Mouse (Mus musculus) embryonic fibroblast, embryonic 13.5 days (primary cell): Measurements from ENCODE around the gene Cyth1. TPM values are rescaled to one million over a fixed set of nuclear protein-coding genes. Genes with fewer than 3 reads are reported as not detected.

Experiments
- H3K27ac ChIP-seq: 2 replicates; pipeline ENCODE4 v1.5.1; 2012; ENCODE audit warnings: low read length, control low read depth, inconsistent platforms; ENCODE audit not compliant: insufficient read depth
- H3K4me1 ChIP-seq: 2 replicates; pipeline ENCODE4 v1.6.1; 2011; ENCODE audit warnings: low read length; ENCODE audit not compliant: control insufficient read depth, insufficient read depth
- H3K4me3 ChIP-seq: 2 replicates; pipeline ENCODE4 v1.5.1; 2011; ENCODE audit warnings: mild to moderate bottlenecking, control low read depth, low read length; ENCODE audit not compliant: insufficient read depth
- CTCF ChIP-seq: IDR thresholded peaks from 2 replicates; pipeline ENCODE4 v1.5.1; 2011; ENCODE audit warnings: mild to moderate bottlenecking, control low read depth, low read length, moderate library complexity, borderline replicate concordance; ENCODE audit not compliant: insufficient read depth
- POLR2A ChIP-seq: IDR thresholded peaks from 2 replicates; pipeline ENCODE4 v1.6.1; 2011; ENCODE audit warnings: low read depth, mild to moderate bottlenecking, control low read depth, low read length, moderate library complexity
- polyA plus RNA-seq: library from polyadenylated mRNA; stranded (reverse); fragments of >200 nt; gene quantifications from 2 replicates; pipeline ENCODE4 v1.2.4, GENCODE M21; 2011; ENCODE audit warnings: low read depth; ENCODE audit not compliant: missing spikeins, insufficient read length

Cyth1 gene
- polyA plus RNA-seq, 1 experiment, result 11.8 TPM

DNA sequence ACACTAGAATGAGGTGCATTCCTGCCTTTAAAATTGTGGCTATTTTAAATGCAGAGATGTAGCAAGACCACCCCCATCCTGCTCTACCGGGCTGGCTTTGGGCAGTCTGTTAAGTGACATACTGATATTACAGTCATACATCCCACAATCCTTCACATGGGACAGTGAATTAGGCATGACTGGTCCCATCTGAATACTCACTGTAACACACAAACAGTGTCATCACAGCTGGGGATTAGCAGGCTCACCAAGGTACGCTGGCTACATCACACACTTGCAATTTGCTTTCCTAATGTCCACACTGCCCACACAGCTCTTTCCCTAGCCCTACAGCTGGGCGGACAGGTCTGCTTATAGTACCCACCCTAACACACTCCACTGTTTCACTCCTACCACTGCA, 31.8 kb upstream of the Cyth1 start:
- Histone ChIP-seq H3K4me1 (no peaks in the 10 kb centered on the region), H3K4me3 (no peak overlapping the region), H3K27ac (no peak overlapping the region)
- no peak for TF ChIP-seq POLR2A
- TF ChIP-seq CTCF, result no peak

- TF ChIP-seq POLR2A (no peak), CTCF (no peak)
- no peaks in the 10 kb centered on the region for H3K4me1 ChIP-seq
Measured at GRCm38 (mm10) chr11:118276328-118276727, 27.9 kb upstream of the Cyth1 start.

DNA sequence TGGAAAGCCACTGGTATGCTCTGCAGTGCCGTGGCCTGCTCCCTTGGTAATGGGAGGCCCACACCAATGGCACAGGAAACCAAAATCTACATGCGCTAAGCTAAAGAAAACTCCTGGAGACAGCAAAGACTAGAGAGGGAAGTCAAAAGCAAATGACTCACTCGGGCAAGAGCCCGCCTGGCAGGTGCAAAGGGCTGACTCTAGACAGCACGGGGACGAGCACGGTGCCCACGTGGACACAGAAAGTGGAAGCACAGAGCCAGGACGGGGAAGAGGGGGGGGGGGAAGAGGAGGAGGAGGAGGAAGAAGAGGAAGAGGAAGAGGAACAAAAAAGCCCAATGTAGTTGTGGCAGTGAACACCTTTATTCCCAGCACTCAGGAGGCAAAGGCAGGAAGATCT, 26.7 kb upstream of the Cyth1 start:
- Histone ChIP-seq H3K4me3 (no peak overlapping the region), H3K27ac (no peak overlapping the region), H3K4me1 (no peaks in the 10 kb centered on the region)
- TF ChIP-seq POLR2A, result no peak
- no peak for TF ChIP-seq CTCF

More at GRCm38 (mm10) chr11:118276328-118276727, 27.9 kb upstream of the Cyth1 start:
- Histone ChIP-seq H3K4me3 (no peak overlapping the region), H3K27ac (no peak overlapping the region)

GRCm38 (mm10) chr11:118269827-118270226, 21.4 kb upstream of the Cyth1 start:
- H3K4me1 ChIP-seq, result no peaks in the 10 kb centered on the region
- H3K4me3 ChIP-seq, result no peak overlapping the region
- H3K27ac ChIP-seq, result no peak overlapping the region
- TF ChIP-seq CTCF, result no peak
- no peak for TF ChIP-seq POLR2A

DNA sequence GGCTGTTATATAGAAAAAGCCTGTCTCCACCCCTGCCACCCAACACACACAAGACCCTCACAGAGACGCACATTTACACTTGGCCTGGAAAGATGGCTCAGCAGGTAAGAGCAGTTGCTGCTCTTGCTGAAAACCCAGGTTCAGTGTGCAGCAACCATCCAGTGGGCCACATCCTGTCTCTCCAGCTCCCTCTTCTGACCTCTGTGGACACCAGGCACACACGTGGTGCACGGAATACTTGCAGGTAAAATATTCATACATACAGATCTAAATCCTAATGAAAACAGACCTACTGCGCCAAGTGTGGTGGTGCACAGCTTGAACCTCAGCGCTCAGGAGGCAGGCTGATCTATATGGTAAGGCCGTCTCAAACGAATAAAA, 18.3 kb upstream of the Cyth1 start:
- H3K4me3 ChIP-seq, result no peak overlapping the region
- no peaks in the 10 kb centered on the region for H3K4me1 ChIP-seq
- TF ChIP-seq CTCF, result peak; percentile 9; the same call in 1 of the 2 replicates
- no peak for TF ChIP-seq POLR2A
- no peak overlapping the region for H3K27ac ChIP-seq

- no peaks in the 10 kb centered on the region for H3K4me1 ChIP-seq
- no peak overlapping the region for H3K27ac ChIP-seq
- no peak for TF ChIP-seq CTCF
- no peak for TF ChIP-seq POLR2A
- no peak overlapping the region for H3K4me3 ChIP-seq
Measured at GRCm38 (mm10) chr11:118266044-118266665, 17.8 kb upstream of the Cyth1 start.

DNA sequence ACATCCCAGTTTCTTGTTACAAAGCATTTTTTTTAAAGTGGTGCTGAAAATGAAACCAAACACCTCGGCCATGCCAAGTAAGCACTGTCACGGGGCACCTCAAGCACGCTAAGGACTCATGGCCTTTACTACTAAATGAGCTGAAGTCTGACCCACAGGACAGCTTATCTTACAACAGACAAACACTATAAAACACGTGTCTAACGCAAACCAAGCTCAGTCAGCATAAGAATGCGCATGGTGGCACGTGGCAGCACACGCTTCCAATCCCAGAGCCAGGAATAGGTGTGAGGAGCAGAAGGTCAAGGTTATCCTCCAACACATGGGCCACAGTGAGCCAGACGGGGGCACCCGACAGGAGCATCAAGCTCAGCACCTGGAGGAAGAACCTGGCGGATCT, 17.2 kb upstream of the Cyth1 start:
- no peaks in the 10 kb centered on the region for H3K4me1 ChIP-seq
- H3K27ac ChIP-seq, result no peak overlapping the region
- TF ChIP-seq POLR2A (no peak), CTCF (no peak)
- H3K4me3 ChIP-seq, result no peak overlapping the region

DNA sequence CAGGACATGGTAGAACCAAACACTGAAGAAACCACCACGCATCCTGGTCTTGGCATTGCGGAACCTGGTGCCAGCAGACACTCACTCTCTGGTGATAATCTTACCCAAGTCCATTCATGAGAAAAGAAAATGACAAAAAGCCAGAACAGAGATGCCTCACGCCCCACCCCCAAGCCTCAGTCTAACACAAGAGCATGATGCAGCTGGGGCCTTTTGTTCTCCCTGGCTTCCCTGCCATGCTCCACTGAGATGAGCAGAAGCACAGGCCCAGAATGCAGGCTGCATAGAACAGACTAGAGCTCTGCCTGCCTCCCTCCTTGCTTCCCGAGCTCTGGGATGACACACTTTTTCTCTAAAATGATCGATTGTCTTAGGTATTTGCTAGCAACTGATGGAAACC, 14.8 kb upstream of the Cyth1 start:
- no peak for TF ChIP-seq CTCF
- TF ChIP-seq POLR2A, result no peak
- Histone ChIP-seq H3K4me1 (no peaks in the 10 kb centered on the region), H3K4me3 (no peak overlapping the region), H3K27ac (no peak overlapping the region)

DNA sequence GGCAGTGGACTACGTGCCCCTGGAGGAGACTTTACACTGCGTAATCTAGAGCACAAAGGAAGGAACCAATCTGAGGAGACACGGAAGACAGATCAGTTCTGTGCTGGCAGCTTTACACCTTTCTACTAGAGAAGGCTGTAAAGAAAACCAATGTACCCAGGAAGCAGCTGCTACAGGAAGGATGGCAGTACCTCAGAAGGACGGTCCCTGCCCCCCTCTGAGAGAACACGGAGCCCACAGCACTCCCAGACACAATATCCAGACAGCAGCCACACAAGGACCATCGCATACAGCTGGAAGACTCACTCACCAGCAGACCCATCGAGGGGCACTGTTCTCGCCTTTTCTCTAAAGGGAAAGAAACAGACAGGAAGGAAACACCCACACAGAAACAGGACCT, 11.7 kb upstream of the Cyth1 start:
- H3K4me3 ChIP-seq, result no peak overlapping the region
- no peak for TF ChIP-seq CTCF
- TF ChIP-seq POLR2A, result no peak
- no peak overlapping the region for H3K27ac ChIP-seq
- no peaks in the 10 kb centered on the region for H3K4me1 ChIP-seq

GRCm38 (mm10) chr11:118259580-118259979, 11.2 kb upstream of the Cyth1 start:
- H3K4me1 ChIP-seq, result no peaks in the 10 kb centered on the region
- H3K4me3 ChIP-seq, result no peak overlapping the region
- no peak overlapping the region for H3K27ac ChIP-seq
- TF ChIP-seq POLR2A (no peak), CTCF (no peak)
